Mouse (Mus musculus): Measurements from ENCODE around the gene Ube2a. TPM values are rescaled to one million over a fixed set of nuclear protein-coding genes. Genes with fewer than 3 reads are reported as not detected.
A peak's percentile ranks its signal among the peaks of the same experiment; 100 is the strongest.

The Ube2a gene
- polyA plus RNA-seq, 1 experiment from 2014 or later = 116 TPM

GRCm38 (mm10) chrX:36839391-36839790 is 34.3 kb upstream of the Ube2a start:
- no peaks in the 10 kb centered on the region; the same call in 1 of the 2 replicates for H3K4me1 ChIP-seq (ENCODE audit: control insufficient read depth, insufficient read depth, low read length)
- no peak overlapping the region for H3K4me3 ChIP-seq (ENCODE audit: low read depth, low read length)
- no peak for ATAC-seq
- H3K9ac ChIP-seq (ENCODE audit: low read depth, low read length) = no peak overlapping the region
- no peak overlapping the region for H3K4me2 ChIP-seq (ENCODE audit: low read length)
- 75% methylated on average over 7 of the region's 7 CpGs for WGBS
- no peaks in the 10 kb centered on the region for H3K9me3 ChIP-seq (replicated peaks; ENCODE audit: control insufficient read depth, low read length, poor library complexity, severe bottlenecking)
- no peaks in the 10 kb centered on the region for H3K36me3 ChIP-seq (ENCODE audit: control insufficient read depth, insufficient read depth, low read length)
- H3K27ac ChIP-seq (ENCODE audit: low read length) = no peak overlapping the region
- H3K27me3 ChIP-seq (ENCODE audit: control insufficient read depth, insufficient read depth, low read depth, low read length) = no peaks in the 10 kb centered on the region

GRCm38 (mm10) chrX:36841698-36842097 is 32.0 kb upstream of the Ube2a start:
- no peak overlapping the region for H3K27ac ChIP-seq (ENCODE audit: low read length)
- no peak overlapping the region for H3K4me3 ChIP-seq (ENCODE audit: low read depth, low read length)
- no peak for ATAC-seq

GRCm38 (mm10) chrX:36843346-36843990 is 30.2 kb upstream of the Ube2a start:
- Histone ChIP-seq H3K9me3 (replicated peaks; ENCODE audit: control insufficient read depth, low read length, poor library complexity, severe bottlenecking) (no peaks in the 10 kb centered on the region), H3K4me2 (ENCODE audit: low read length) (no peak overlapping the region), H3K4me3 (ENCODE audit: low read depth, low read length) (no peak overlapping the region), H3K36me3 (ENCODE audit: control insufficient read depth, insufficient read depth, low read length) (no peaks in the 10 kb centered on the region), H3K9ac (ENCODE audit: low read depth, low read length) (no peak overlapping the region), H3K4me1 (ENCODE audit: control insufficient read depth, insufficient read depth, low read length) (no peaks in the 10 kb centered on the region), H3K27me3 (ENCODE audit: control insufficient read depth, insufficient read depth, low read depth, low read length) (no peaks in the 10 kb centered on the region), H3K27ac (ENCODE audit: low read length) (no peak overlapping the region)
- WGBS = 78% methylated on average over 4 of the region's 4 CpGs
- no peak for ATAC-seq

More at GRCm38 (mm10) chrX:36841698-36842097, 32.0 kb upstream of the Ube2a start:
- no peaks in the 10 kb centered on the region for H3K4me1 ChIP-seq (ENCODE audit: control insufficient read depth, insufficient read depth, low read length)
- H3K9me3 ChIP-seq (replicated peaks; ENCODE audit: control insufficient read depth, low read length, poor library complexity, severe bottlenecking) = no peaks in the 10 kb centered on the region
- WGBS = 89% methylated on average over 6 of the region's 6 CpGs
- no peaks in the 10 kb centered on the region for H3K36me3 ChIP-seq (ENCODE audit: control insufficient read depth, insufficient read depth, low read length)
- H3K27me3 ChIP-seq (ENCODE audit: control insufficient read depth, insufficient read depth, low read depth, low read length) = no peaks in the 10 kb centered on the region
- no peak overlapping the region for H3K9ac ChIP-seq (ENCODE audit: low read depth, low read length)
- H3K4me2 ChIP-seq (ENCODE audit: low read length) = no peak overlapping the region

GRCm38 (mm10) chrX:36847152-36847551 is 26.5 kb upstream of the Ube2a start:
- WGBS = 82% methylated on average over 1 of the region's 1 CpGs
- Histone ChIP-seq H3K27ac (ENCODE audit: low read length) (no peak overlapping the region), H3K4me3 (ENCODE audit: low read depth, low read length) (no peak overlapping the region), H3K9ac (ENCODE audit: low read depth, low read length) (no peak overlapping the region), H3K27me3 (ENCODE audit: control insufficient read depth, insufficient read depth, low read depth, low read length) (no peaks in the 10 kb centered on the region), H3K4me1 (ENCODE audit: control insufficient read depth, insufficient read depth, low read length) (no peaks in the 10 kb centered on the region), H3K9me3 (replicated peaks; ENCODE audit: control insufficient read depth, low read length, poor library complexity, severe bottlenecking) (no peaks in the 10 kb centered on the region), H3K36me3 (ENCODE audit: control insufficient read depth, insufficient read depth, low read length) (no peaks in the 10 kb centered on the region), H3K4me2 (ENCODE audit: low read length) (no peak overlapping the region)
- no peak for ATAC-seq

GRCm38 (mm10) chrX:36852631-36853030 is 21.1 kb upstream of the Ube2a start:
- Histone ChIP-seq H3K36me3 (ENCODE audit: control insufficient read depth, insufficient read depth, low read length) (no peaks in the 10 kb centered on the region), H3K9ac (ENCODE audit: low read depth, low read length) (no peak overlapping the region), H3K4me2 (ENCODE audit: low read length) (no peak overlapping the region), H3K27me3 (ENCODE audit: control insufficient read depth, insufficient read depth, low read depth, low read length) (no peaks in the 10 kb centered on the region), H3K4me1 (ENCODE audit: control insufficient read depth, insufficient read depth, low read length) (no peaks in the 10 kb centered on the region), H3K9me3 (replicated peaks; ENCODE audit: control insufficient read depth, low read length, poor library complexity, severe bottlenecking) (no peaks in the 10 kb centered on the region), H3K4me3 (ENCODE audit: low read depth, low read length) (no peak overlapping the region), H3K27ac (ENCODE audit: low read length) (no peak overlapping the region)
- ATAC-seq = no peak
- 79% methylated on average over 8 of the region's 8 CpGs for WGBS

GRCm38 (mm10) chrX:36863766-36864608 is 9.7 kb upstream of the Ube2a start:
- Histone ChIP-seq H3K4me3 (ENCODE audit: low read depth, low read length) (peak overlapping the region; percentile 44), H3K27me3 (ENCODE audit: control insufficient read depth, insufficient read depth, low read depth, low read length) (no peaks in the 10 kb centered on the region), H3K9me3 (replicated peaks; ENCODE audit: control insufficient read depth, low read length, poor library complexity, severe bottlenecking) (no peaks in the 10 kb centered on the region), H3K27ac (ENCODE audit: low read length) (peak overlapping the region; percentile 17; the same call in 1 of the 2 replicates), H3K4me1 (ENCODE audit: control insufficient read depth, insufficient read depth, low read length) (peaks cover 6% of the 10 kb centered on the region), H3K36me3 (ENCODE audit: control insufficient read depth, insufficient read depth, low read length) (no peaks in the 10 kb centered on the region), H3K9ac (ENCODE audit: low read depth, low read length) (0 out of 2 replicates have a peak overlapping the region, but pooled peaks have one; percentile 30), H3K4me2 (ENCODE audit: low read length) (peak overlapping the region; percentile 46)
- ATAC-seq = peak; percentile 93
- WGBS = 16% methylated on average over 34 of the region's 44 CpGs

- Histone ChIP-seq H3K4me2 (ENCODE audit: low read length) (peak overlapping the region; percentile 40), H3K27me3 (ENCODE audit: control insufficient read depth, insufficient read depth, low read depth, low read length) (no peaks in the 10 kb centered on the region), H3K4me1 (ENCODE audit: control insufficient read depth, insufficient read depth, low read length) (peaks cover 6% of the 10 kb centered on the region), H3K36me3 (ENCODE audit: control insufficient read depth, insufficient read depth, low read length) (no peaks in the 10 kb centered on the region), H3K9me3 (replicated peaks; ENCODE audit: control insufficient read depth, low read length, poor library complexity, severe bottlenecking) (no peaks in the 10 kb centered on the region), H3K4me3 (ENCODE audit: low read depth, low read length) (peak overlapping the region; percentile 44), H3K27ac (ENCODE audit: low read length) (no peak overlapping the region), H3K9ac (ENCODE audit: low read depth, low read length) (no peak overlapping the region)
- ATAC-seq = peak; percentile 16; the same call in 1 of the 2 replicates
- 57% methylated on average over 8 of the region's 8 CpGs for WGBS
Measured at GRCm38 (mm10) chrX:36864609-36865328, 8.9 kb upstream of the Ube2a start.

- no peak for ATAC-seq
Measured at GRCm38 (mm10) chrX:36870372-36870771, 3.3 kb upstream of the Ube2a start.

More at GRCm38 (mm10) chrX:36870372-36870771, 3.3 kb upstream of the Ube2a start:
- Histone ChIP-seq H3K4me3 (ENCODE audit: low read depth, low read length) (no peak overlapping the region), H3K9ac (ENCODE audit: low read depth, low read length) (no peak overlapping the region), H3K27me3 (ENCODE audit: control insufficient read depth, insufficient read depth, low read depth, low read length) (no peaks in the 10 kb centered on the region), H3K9me3 (replicated peaks; ENCODE audit: control insufficient read depth, low read length, poor library complexity, severe bottlenecking) (no peaks in the 10 kb centered on the region), H3K4me1 (ENCODE audit: control insufficient read depth, insufficient read depth, low read length) (peaks cover 2% of the 10 kb centered on the region; the same call in 1 of the 2 replicates), H3K36me3 (ENCODE audit: control insufficient read depth, insufficient read depth, low read length) (no peaks in the 10 kb centered on the region), H3K4me2 (ENCODE audit: low read length) (no peak overlapping the region), H3K27ac (ENCODE audit: low read length) (no peak overlapping the region)
- WGBS = 73% methylated on average over 3 of the region's 3 CpGs

Measured in midbrain, embryonic 16.5 days (tissue).